Mouse (Mus musculus) MEL (cell line): Measurements from ENCODE around the gene Rnaset2b. TPM values are rescaled to one million over a fixed set of nuclear protein-coding genes. Genes with fewer than 3 reads are reported as not detected.
"Not testable (repeated sequence)": the region's sequence is repeated elsewhere in the genome, so short reads cannot be mapped to it uniquely, and the experiment has no call there.

Experiments used
- DNase-seq: peaks from one replicate; pipeline ENCODE4 v3.0.0; 2011; ENCODE audit warnings: low read depth, low spot score
- H3K27ac ChIP-seq: 2 replicates; pipeline ENCODE4 v1.5.1; 2012; ENCODE audit warnings: low read depth, mild to moderate bottlenecking, control low read depth, low read length, moderate library complexity; ENCODE audit not compliant: control insufficient read depth
- H3K27me3 ChIP-seq, 2 experiments: fragments of 150-350 bp in 1 of 2; sonication (generic) in 1 of 2; 2 replicates each; pipeline ENCODE4 v1.6.1; 2012; ENCODE audit warnings: low read length in 2 of 2, mild to moderate bottlenecking in 2 of 2, improper control_type of control experiment in 1 of 2, moderate library complexity in 1 of 2; ENCODE audit not compliant: insufficient read depth in 2 of 2, control insufficient read depth in 1 of 2
- H3K36me3 ChIP-seq, 2 experiments: 2 replicates each; pipeline ENCODE4 v1.6.1; 2012 to 2014; ENCODE audit warnings: low read length in 2 of 2, improper control_type of control experiment in 1 of 2, inconsistent platforms in 1 of 2, mild to moderate bottlenecking in 1 of 2; ENCODE audit not compliant: insufficient read depth in 2 of 2, control insufficient read depth in 1 of 2
- H3K4me1 ChIP-seq, 2 experiments: fragments of 150-350 bp in 1 of 2; sonication (generic) in 1 of 2; 2 replicates each; pipeline ENCODE4 v1.6.1; 2012; ENCODE audit warnings: low read length in 2 of 2, improper control_type of control experiment in 1 of 2, mild to moderate bottlenecking in 1 of 2; ENCODE audit not compliant: insufficient read depth in 2 of 2, control insufficient read depth in 1 of 2
- H3K4me3 ChIP-seq, 2 experiments: fragments of 150-350 bp in 1 of 2; sonication (generic) in 1 of 2; 2 replicates each; pipeline ENCODE4 v1.5.1; 2012; ENCODE audit warnings: low read depth in 2 of 2, low read length in 2 of 2, mild to moderate bottlenecking in 2 of 2, moderate library complexity in 2 of 2, control low read depth in 1 of 2, improper control_type of control experiment in 1 of 2; ENCODE audit not compliant: control insufficient read depth in 1 of 2, insufficient read depth in 1 of 2
- H3K79me2 ChIP-seq: 2 replicates; pipeline ENCODE4 v1.6.1; 2012; ENCODE audit warnings: mild to moderate bottlenecking, low read length, moderate library complexity; ENCODE audit not compliant: control insufficient read depth, poor library complexity, insufficient read depth
- H3K9ac ChIP-seq: 2 replicates; pipeline ENCODE4 v1.6.1; 2012; ENCODE audit warnings: low read depth, mild to moderate bottlenecking, control low read depth, low read length, moderate library complexity; ENCODE audit not compliant: control insufficient read depth, poor library complexity, severe bottlenecking
- H3K9me3 ChIP-seq: fragments of 150-350 bp; sonication (generic); replicated peaks from 2 replicates; pipeline ENCODE4 v1.6.1; 2012; ENCODE audit warnings: mild to moderate bottlenecking, low read length, improper control_type of control experiment, moderate library complexity; ENCODE audit not compliant: insufficient read depth
- polyA plus RNA-seq, 2 experiments: library from polyadenylated mRNA; stranded (reverse) in 1 of 2; unstranded in 1 of 2; fragments of >175 nt in 1 of 2; fragments of >200 nt in 1 of 2; gene quantifications; 2 replicates each; pipeline versions ENCODE4 v1.2.1 to v1.2.4; 2012; ENCODE audit warnings: low replicate concordance in 2 of 2, low read depth in 1 of 2; ENCODE audit not compliant: insufficient read length in 2 of 2, insufficient read depth in 1 of 2, missing spikeins in 1 of 2
- total RNA-seq: library from RNA; depleted of rRNA; stranded (reverse); fragments of 300-350 nt; gene quantifications from 2 replicates; pipeline ENCODE4 v1.2.3, GENCODE M21; 2012

Gene Rnaset2b
- total and polyA plus RNA-seq, 3 experiments, result 45.1 to 626 (median 205) TPM

- H3K4me1 ChIP-seq, result not testable (repeated sequence)
Observed at GRCm38 (mm10) chr17:6972836-6973396, 2.5 kb downstream of the Rnaset2b start.

DNA sequence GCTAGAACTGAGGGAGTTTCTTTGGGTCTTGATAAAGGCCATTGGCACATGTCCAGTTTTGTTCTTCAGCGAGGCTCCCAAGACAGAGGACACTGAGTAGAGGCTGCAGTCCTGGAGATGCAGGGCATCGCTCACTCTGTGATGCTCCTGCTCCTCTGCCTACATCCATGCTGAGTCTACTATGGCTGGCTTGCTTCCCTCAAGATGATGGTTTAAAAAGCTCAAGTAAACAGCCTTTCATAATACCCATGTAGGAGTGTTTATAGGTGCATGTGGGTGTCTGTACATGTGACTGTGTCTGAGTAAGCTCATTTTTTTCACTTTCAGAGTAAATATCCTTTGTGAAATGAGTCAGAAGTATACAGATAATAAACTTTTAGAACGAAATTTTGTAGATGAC, 4.6 kb downstream of the Rnaset2b start:
- not testable (repeated sequence) for DNase-seq, H3K36me3 ChIP-seq, H3K4me3 ChIP-seq, H3K27me3 ChIP-seq, H3K4me1 ChIP-seq, H3K27ac ChIP-seq, H3K79me2 ChIP-seq, H3K9ac ChIP-seq, H3K9me3 ChIP-seq

More at GRCm38 (mm10) chr17:6972836-6973396, 2.5 kb downstream of the Rnaset2b start:
- not testable (repeated sequence) for H3K9ac ChIP-seq, H3K4me3 ChIP-seq, H3K9me3 ChIP-seq, H3K36me3 ChIP-seq, H3K27me3 ChIP-seq, DNase-seq, H3K27ac ChIP-seq, H3K79me2 ChIP-seq

GRCm38 (mm10) chr17:6978287-6979248, 8.1 kb downstream of the Rnaset2b start, which contains the start of gene Gm49721:
Gene Gm49721, plus strand, starts transcription at chr17:6978904.
- Histone ChIP-seq H3K9ac (peak within 1 kb of the TSS; percentile 72), H3K4me3 (peak within 1 kb of the TSS; percentile 61 to 71)
- H3K4me1 ChIP-seq, H3K27ac ChIP-seq, H3K79me2 ChIP-seq, H3K9me3 ChIP-seq, H3K27me3 ChIP-seq, H3K36me3 ChIP-seq: not testable (repeated sequence)
- peak; percentile 34 for DNase-seq

DNA sequence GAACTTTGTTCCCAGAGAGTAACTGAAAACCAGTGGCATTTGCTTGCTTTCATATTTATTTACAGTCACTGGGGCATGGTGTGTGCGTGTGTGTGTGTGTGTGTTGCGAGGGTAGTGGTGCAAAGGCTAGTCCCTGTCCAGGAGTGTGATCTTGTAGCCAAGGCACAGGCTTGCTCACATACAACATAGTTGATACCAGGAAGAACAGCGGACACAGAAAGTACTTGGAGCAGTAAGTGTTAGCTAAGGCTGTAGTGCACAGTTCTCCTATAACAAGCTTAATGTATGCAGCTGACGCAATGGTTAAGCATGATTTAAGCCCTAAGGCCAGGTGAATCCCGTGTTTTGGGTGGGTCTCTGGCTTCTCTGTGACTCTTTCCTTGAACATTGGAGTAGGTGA, 8.9 kb downstream of the Rnaset2b start:
- H3K36me3 ChIP-seq, H3K79me2 ChIP-seq, H3K4me1 ChIP-seq, H3K27ac ChIP-seq, H3K9ac ChIP-seq, H3K27me3 ChIP-seq, H3K9me3 ChIP-seq, DNase-seq: not testable (repeated sequence)
- peak overlapping the region; percentile 61 to 71; a peak in 2 of 4 replicates for H3K4me3 ChIP-seq

GRCm38 (mm10) chr17:6980144-6980543, 9.7 kb downstream of the Rnaset2b start:
- DNase-seq, H3K4me1 ChIP-seq, H3K9me3 ChIP-seq, H3K27ac ChIP-seq, H3K36me3 ChIP-seq, H3K4me3 ChIP-seq, H3K27me3 ChIP-seq, H3K9ac ChIP-seq, H3K79me2 ChIP-seq: not testable (repeated sequence)

DNA sequence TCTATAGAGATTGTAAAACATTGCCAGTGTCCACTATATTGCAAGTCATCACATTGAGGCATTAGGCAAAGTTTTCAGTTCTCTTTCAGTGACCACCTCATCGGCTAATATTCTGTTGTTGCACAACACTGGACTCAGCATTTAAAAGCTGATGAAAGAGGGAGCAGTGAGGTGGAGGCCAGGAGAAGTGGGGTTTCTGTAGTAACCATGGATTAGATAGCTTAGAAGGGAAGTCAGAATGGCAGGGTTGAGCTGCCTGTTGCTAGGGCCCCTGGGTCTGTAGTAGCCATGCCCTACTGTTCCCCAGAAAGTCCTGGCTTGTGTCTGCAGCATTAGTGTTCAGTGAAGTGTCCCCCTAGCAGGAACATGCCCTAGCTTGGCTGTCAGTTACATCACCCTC, 15.7 kb downstream of the Rnaset2b start:
- not testable (repeated sequence) for H3K27ac ChIP-seq, H3K9me3 ChIP-seq, H3K4me3 ChIP-seq, H3K27me3 ChIP-seq, H3K36me3 ChIP-seq, H3K9ac ChIP-seq, DNase-seq, H3K4me1 ChIP-seq, H3K79me2 ChIP-seq

DNA sequence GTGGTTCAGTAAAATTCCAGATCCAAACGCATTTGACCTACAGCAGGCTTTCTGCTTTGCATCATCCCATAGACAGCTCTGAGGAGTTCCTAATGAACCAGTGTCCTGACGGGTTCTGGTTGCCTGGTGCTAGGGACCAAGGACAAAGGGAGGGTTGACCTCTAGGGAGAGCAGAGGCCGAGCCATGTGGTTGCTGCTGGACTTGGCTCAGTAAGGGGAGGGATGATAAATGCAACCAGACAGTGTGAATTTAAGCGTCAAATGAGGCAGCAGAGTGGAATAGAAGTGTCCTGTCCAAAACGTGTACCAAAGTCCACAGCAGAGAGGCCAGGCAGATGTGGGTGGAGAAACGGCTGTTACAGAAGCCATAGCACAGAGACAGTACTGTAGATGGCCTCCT, 25.1 kb downstream of the Rnaset2b start:
- H3K27ac ChIP-seq, DNase-seq, H3K36me3 ChIP-seq, H3K4me3 ChIP-seq, H3K9ac ChIP-seq, H3K9me3 ChIP-seq, H3K4me1 ChIP-seq, H3K79me2 ChIP-seq, H3K27me3 ChIP-seq: not testable (repeated sequence)
